Mouse (Mus musculus) heart, embryonic 13.5 days (tissue): ENCODE measurements at regions not wholly inside any gene's neighbourhood (a gene's known extent, or its start where the extent isn't known, plus 50 kb on each side); places are given as distances from the start of the nearest gene placed in this dataset.

ENCODE experiments used
- ATAC-seq: fragments of 200-750 bp; cut with Nextera tagmentation; 2 replicates; pipeline ENCODE4 v1.8.0; 2017; ENCODE audit warnings: moderate TSS enrichment; ENCODE audit not compliant: insufficient number of reproducible peaks, low FRiP score, low TSS enrichment; ENCODE audit errors: extremely low read depth
- H3K27ac ChIP-seq: fragments of 300-500 bp; sonication (generic); replicated peaks from 2 replicates; pipeline ENCODE4 v1.5.1; 2015; ENCODE audit warnings: moderate library complexity, mild to moderate bottlenecking, inconsistent platforms
- H3K27me3 ChIP-seq: fragments of 300-500 bp; sonication (generic); replicated peaks from 2 replicates; pipeline ENCODE4 v1.6.1; 2015; ENCODE audit warnings: mild to moderate bottlenecking, inconsistent platforms
- H3K36me3 ChIP-seq: fragments of 300-500 bp; sonication (generic); 2 replicates; pipeline ENCODE4 v1.6.1; 2015; ENCODE audit warnings: mild to moderate bottlenecking, inconsistent platforms
- H3K4me1 ChIP-seq: fragments of 300-500 bp; sonication (generic); 2 replicates; pipeline ENCODE4 v1.6.1; 2015; ENCODE audit warnings: inconsistent platforms
- H3K4me2 ChIP-seq: fragments of 300-500 bp; sonication (generic); 2 replicates; pipeline ENCODE4 v1.6.1; 2015; ENCODE audit warnings: inconsistent platforms, mild to moderate bottlenecking, moderate library complexity
- H3K4me3 ChIP-seq: fragments of 300-500 bp; sonication (generic); 2 replicates; pipeline ENCODE4 v1.5.1; 2015; ENCODE audit warnings: moderate library complexity, mild to moderate bottlenecking, inconsistent platforms
- H3K9ac ChIP-seq: fragments of 300-500 bp; sonication (generic); 2 replicates; pipeline ENCODE4 v1.6.1; 2015; ENCODE audit warnings: inconsistent platforms, mild to moderate bottlenecking, moderate library complexity
- H3K9me3 ChIP-seq: fragments of 300-500 bp; sonication (generic); 2 replicates; pipeline ENCODE4 v1.6.1; 2016; ENCODE audit warnings: inconsistent platforms
- WGBS: fragments of 180-500 bp; shearing (Covaris S2); methylation state at CpG from one replicate; pipeline ENCODE4 v1.1.7; 2015; ENCODE audit warnings: mixed read lengths; 5-methylcytosine and 5-hydroxymethylcytosine counted together

DNA sequence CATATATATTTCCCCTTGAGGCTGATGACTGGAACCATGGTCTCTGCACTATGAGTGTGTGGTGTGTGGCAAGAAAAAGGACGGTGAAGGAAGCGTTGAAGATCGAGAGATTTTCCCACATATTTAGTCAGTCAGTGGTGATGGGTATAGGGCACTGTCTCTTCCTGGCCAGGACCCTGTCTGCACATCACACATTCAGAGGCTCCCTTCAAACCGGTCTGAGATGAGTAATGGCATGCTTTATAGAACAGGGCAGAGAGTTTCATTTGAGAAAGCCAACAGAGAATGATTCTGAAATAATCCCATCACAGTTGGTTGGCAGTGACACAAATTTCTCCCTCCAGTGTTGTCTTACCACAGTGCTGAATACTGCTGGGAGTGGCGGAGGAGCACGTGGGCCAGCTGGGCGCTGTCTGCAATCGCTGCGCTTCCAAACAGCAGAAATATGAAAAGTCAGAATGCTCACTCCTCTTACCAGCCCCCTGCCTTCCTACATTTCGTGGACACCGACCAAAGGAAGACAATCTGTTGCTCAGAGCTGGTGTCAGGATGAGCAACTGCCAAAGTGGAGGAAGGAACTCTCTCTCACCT, 77.2 kb upstream of the Rapgef5 start:
- Histone ChIP-seq H3K27ac (no peak overlapping the region), H3K27me3 (no peaks in the 10 kb centered on the region), H3K36me3 (no peaks in the 10 kb centered on the region), H3K9me3 (no peaks in the 10 kb centered on the region), H3K9ac (no peak overlapping the region), H3K4me3 (no peak overlapping the region), H3K4me2 (no peak overlapping the region), H3K4me1 (peaks cover 7% of the 10 kb centered on the region; the same call in 1 of the 2 replicates)
- 55% methylated on average over 11 of the region's 11 CpGs for WGBS
- ATAC-seq, result no peak

DNA sequence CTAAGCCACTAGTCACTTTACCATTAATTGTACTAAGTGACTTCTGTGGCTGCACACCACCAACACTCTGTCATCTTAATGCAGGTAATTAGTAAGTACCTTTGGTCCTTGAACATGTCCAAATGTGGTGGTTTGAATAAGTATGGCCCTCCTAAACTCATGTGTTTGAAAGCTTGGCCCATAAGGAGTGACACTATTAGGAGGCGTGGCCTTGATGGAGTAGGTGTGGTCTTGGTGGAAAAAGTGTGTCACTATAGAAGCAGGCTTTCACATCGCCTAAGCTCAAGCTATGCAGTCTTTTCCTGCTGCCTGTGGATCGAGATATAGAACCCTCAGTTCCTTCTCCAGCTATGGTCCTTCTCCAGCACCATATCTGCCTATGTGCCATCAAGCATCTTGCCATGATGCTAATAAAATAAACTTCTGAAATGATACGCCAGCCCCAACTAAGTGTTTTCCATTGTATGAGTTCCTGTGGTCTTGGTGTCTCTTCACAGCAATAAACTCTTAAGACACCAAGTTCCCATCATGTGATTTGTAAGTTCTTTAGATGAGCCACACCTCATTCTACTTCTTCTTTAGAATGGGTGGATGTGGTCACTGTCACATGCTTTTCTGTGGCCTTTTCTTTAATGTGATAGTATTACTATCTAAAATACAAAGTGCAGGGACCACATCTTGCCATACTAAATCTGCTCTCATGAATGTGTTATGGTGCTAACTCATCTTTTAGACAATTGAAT, 71.9 kb upstream of the Rapgef5 start:
- H3K4me1 ChIP-seq, result peaks cover 17% of the 10 kb centered on the region
- WGBS, result 74% methylated on average over 4 of the region's 4 CpGs
- H3K4me2 ChIP-seq, result no peak overlapping the region
- H3K9ac ChIP-seq, result no peak overlapping the region
- no peaks in the 10 kb centered on the region for H3K27me3 ChIP-seq
- no peaks in the 10 kb centered on the region for H3K36me3 ChIP-seq
- no peak overlapping the region for H3K4me3 ChIP-seq
- H3K9me3 ChIP-seq, result no peaks in the 10 kb centered on the region
- no peak overlapping the region for H3K27ac ChIP-seq
- no peak for ATAC-seq

DNA sequence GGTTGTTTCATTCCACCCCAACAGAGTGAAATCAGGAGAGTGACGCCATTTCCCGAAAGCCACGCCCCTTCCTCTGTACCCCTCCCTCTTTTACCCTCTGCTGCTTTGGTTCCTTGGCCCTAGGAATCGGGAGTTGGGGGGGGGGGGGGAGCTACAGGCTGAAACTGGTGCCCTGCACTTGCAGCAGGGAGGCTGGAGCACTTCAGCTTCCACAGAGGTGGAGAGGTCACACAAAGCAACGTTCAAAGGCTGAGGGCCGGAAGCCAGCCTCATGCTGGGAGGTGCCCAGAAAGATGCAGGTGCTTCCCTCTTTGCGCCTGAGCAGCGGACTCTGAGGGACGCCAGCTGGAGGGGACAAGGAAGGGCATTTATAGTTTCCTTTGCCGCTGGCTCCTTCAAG, 69.1 kb upstream of the Rapgef5 start:
- Histone ChIP-seq H3K4me3 (peak overlapping the region; percentile 25), H3K27me3 (no peaks in the 10 kb centered on the region), H3K4me1 (peaks cover 16% of the 10 kb centered on the region), H3K9me3 (no peaks in the 10 kb centered on the region), H3K36me3 (no peaks in the 10 kb centered on the region), H3K27ac (peak overlapping the region; percentile 0; the same call in 1 of the 2 replicates), H3K9ac (no peak overlapping the region), H3K4me2 (peak overlapping the region; percentile 58)
- WGBS, result 12% methylated on average over 10 of the region's 10 CpGs
- ATAC-seq, result no peak

DNA sequence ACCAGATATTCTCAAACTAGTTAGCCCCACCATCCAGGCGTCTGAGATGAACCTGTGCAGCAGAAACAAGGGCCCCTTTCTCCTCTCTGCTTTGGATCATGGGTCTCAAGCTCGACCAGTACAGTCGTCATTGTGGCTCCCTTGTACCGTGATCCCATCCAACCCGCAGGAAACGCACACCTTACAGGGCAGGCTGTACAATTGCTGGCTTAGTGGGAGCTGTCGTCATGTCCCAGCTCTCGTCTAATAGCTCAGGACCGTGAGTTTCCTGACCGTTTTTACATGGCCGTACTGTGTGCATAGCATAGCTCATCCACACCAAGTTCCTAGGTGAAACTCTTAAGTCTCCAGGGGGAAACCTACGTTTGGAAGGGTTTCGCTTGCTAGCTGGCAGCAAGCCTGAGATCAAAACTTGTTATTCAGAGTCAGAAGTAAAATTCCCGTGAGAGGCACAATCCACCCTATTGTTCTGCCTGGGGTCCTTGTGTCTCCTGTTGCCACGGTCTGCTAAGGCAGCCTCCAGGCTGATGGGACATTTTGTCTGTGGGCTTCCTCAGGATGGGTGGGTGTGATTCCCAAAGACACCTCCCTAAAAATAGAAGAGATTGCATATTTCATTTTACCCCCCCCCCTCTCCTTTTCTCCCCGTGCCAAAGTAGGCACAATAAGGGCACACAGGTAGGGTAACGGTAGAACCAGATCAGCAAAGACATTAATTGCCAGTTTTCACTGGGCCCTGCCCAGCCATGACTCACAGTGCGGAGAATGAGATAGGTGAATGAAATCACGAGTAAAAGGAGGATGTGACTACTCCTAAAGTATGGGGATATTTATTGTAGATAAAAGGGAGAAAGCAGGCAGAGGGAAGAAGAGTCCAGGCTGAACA, 68.2 kb upstream of the Rapgef5 start:
- Histone ChIP-seq H3K9me3 (no peaks in the 10 kb centered on the region), H3K27me3 (no peaks in the 10 kb centered on the region), H3K9ac (no peak overlapping the region), H3K36me3 (no peaks in the 10 kb centered on the region), H3K4me2 (peak overlapping the region; percentile 58; the same call in 1 of the 2 replicates), H3K4me1 (peaks cover 16% of the 10 kb centered on the region), H3K4me3 (no peak overlapping the region), H3K27ac (peak overlapping the region; percentile 1; the same call in 1 of the 2 replicates)
- 54% methylated on average over 19 of the region's 19 CpGs for WGBS
- no peak for ATAC-seq

GRCm38 (mm10) chr12:117449080-117449479, 67.2 kb upstream of the Rapgef5 start:
- no peak overlapping the region for H3K4me3 ChIP-seq
- H3K27ac ChIP-seq, result no peak overlapping the region
- 84% methylated on average over 2 of the region's 2 CpGs for WGBS
- no peaks in the 10 kb centered on the region for H3K27me3 ChIP-seq
- no peaks in the 10 kb centered on the region for H3K9me3 ChIP-seq
- no peak for ATAC-seq
- no peaks in the 10 kb centered on the region for H3K36me3 ChIP-seq
- H3K9ac ChIP-seq, result no peak overlapping the region
- H3K4me2 ChIP-seq, result no peak overlapping the region
- H3K4me1 ChIP-seq, result peaks cover 16% of the 10 kb centered on the region

DNA sequence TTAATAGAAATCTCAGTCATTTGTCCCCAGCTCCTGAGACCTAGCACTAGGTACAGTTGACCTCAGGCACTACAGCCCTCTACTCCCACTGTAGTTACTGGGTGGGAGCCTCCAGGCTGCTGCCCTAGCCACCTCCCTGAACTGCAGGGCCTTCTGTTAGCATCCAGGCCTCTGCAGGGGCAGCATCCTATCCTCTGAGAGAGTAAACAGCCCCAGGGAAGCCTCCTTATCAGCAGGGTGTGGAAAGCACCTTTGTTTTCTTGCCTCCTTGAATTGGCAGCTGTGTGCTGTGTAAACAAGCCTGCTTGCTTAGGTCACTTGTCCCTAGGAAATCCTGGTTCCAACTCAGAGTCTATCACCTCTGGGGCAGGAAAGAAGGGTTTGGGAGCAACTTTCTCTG, 66.2 kb upstream of the Rapgef5 start:
- no peak overlapping the region for H3K4me2 ChIP-seq
- H3K27me3 ChIP-seq, result no peaks in the 10 kb centered on the region
- peaks cover 16% of the 10 kb centered on the region for H3K4me1 ChIP-seq
- no peaks in the 10 kb centered on the region for H3K36me3 ChIP-seq
- no peak overlapping the region for H3K9ac ChIP-seq
- H3K27ac ChIP-seq, result no peak overlapping the region
- no peak overlapping the region for H3K4me3 ChIP-seq
- no peak for ATAC-seq
- no peaks in the 10 kb centered on the region for H3K9me3 ChIP-seq

DNA sequence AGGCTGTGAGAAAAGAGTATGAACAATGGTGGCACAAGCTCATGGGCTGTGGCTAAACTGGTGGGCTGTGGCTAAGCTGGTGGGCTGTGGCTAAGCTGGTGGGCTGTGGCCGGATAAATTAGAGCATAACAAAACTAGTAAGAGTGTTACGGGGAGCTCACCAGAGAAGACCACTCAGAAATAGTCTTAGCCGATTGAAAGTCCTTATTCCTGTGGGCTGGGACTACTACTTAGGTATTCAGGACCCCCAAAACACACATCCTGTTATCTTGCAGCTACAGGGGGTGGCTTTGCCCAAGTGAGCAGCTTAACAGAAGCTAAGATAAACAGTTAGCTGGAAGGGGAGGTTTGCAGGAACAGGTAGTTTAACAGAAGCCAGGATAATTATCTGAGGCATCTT, 65.4 kb upstream of the Rapgef5 start:
- H3K4me3 ChIP-seq, result no peak overlapping the region
- no peak for ATAC-seq
- H3K9me3 ChIP-seq, result no peaks in the 10 kb centered on the region
- no peak overlapping the region for H3K27ac ChIP-seq
- H3K36me3 ChIP-seq, result no peaks in the 10 kb centered on the region
- WGBS, result 50% methylated on average over 3 of the region's 3 CpGs
- H3K4me2 ChIP-seq, result no peak overlapping the region
- H3K4me1 ChIP-seq, result peaks cover 17% of the 10 kb centered on the region
- no peak overlapping the region for H3K9ac ChIP-seq
- H3K27me3 ChIP-seq, result no peaks in the 10 kb centered on the region

DNA sequence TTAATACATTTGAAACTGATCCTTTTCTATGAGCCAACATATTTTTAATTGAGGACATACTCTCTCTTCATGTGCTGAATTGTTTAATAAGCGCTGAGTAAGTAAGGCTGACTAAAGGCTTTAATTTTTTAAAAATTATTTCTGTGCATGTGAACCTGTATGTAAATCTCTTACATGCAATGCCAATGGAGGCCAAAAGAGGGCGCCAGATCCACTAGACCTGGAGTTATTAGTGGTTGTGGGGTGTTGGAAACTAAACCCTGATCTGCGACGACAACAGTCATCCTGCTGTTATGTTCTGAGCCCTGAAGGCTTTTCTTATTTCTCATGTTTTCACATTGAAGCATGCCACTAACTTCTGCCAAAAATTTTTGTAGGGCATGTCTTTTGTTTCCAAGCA, 64.8 kb upstream of the Rapgef5 start:
- no peaks in the 10 kb centered on the region for H3K36me3 ChIP-seq
- H3K4me2 ChIP-seq, result no peak overlapping the region
- no peak overlapping the region for H3K9ac ChIP-seq
- H3K9me3 ChIP-seq, result no peaks in the 10 kb centered on the region
- H3K27ac ChIP-seq, result no peak overlapping the region
- ATAC-seq, result no peak
- 51% methylated on average over 4 of the region's 4 CpGs for WGBS
- no peak overlapping the region for H3K4me3 ChIP-seq
- no peaks in the 10 kb centered on the region for H3K27me3 ChIP-seq
- H3K4me1 ChIP-seq, result peaks cover 21% of the 10 kb centered on the region

DNA sequence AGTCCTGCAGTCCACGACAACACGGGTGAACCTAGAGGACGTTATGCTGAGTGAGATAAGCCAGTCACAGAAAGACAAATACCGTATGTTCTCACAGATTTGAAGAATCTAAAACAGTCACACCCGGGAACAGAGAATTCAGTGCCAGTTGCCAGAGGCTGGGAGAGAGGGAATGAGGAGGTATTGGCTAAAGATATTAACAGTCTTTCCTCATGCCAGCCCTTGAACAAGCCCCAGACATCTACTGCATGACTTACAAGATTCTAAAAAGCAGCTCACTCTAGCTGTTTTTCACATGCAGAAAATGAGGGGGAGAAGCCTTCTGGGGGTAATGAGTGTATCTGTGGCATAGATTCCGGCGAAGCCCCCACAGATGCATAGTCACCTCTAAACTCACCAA, 60.5 kb upstream of the Rapgef5 start:
- Histone ChIP-seq H3K9ac (no peak overlapping the region), H3K27me3 (no peaks in the 10 kb centered on the region)

DNA sequence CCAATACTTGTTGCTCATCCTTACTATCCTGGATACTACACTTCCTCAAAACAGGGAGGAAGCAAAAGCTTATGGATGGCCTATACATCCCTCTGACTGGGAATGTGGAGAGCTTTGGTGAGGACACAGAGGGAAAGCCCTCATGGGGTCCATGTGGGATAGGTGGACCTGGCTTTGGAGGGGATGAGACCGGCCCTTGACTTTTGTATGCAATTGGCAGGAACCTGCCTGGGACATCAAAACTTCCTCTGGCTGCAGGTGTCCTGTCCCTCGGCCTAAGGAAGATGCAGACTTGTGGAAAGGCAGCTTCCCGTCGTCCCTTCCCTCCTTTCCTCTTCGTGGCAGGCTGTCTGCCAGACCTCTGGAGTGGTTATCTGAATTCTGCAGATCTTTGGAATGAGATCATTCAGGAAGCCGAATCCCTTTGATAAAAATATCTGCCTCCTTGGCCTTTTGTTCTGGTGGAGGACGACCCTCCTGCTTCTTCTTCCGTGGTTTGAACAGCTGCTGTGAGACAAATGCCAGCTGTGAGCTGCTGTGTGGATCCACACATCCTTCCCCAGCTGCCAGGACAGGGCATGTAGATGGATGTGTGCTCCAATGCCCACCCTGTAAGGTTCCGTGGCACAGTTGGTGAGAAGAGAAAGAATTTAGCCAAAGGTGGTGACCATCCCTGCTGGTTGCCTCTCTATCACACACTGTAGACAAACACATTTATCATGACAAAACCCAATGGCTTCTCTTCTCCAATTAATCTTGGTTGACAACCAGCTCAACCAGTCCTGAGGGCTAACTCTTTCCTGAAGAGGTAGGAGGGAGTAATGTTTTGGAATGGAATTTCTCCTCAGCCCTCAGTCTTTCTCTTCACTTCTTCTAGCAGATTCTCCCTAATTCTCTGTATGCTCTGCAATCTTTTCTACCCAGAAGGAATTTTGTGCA, 57.9 kb upstream of the Rapgef5 start:
- Histone ChIP-seq H3K36me3 (no peaks in the 10 kb centered on the region), H3K4me1 (peaks cover 22% of the 10 kb centered on the region), H3K4me2 (no peak overlapping the region), H3K27me3 (no peaks in the 10 kb centered on the region; the same call in 1 of the 2 replicates), H3K9me3 (no peaks in the 10 kb centered on the region), H3K27ac (0 out of 2 replicates have a peak overlapping the region, but pooled peaks have one; percentile 36), H3K9ac (no peak overlapping the region), H3K4me3 (no peak overlapping the region)
- WGBS, result 14% methylated on average over 9 of the region's 9 CpGs
- no peak for ATAC-seq

More for the DNA sequence above, 60.5 kb upstream of the Rapgef5 start:
- Histone ChIP-seq H3K27ac (no peak overlapping the region), H3K36me3 (no peaks in the 10 kb centered on the region), H3K4me3 (no peak overlapping the region), H3K9me3 (no peaks in the 10 kb centered on the region), H3K4me2 (no peak overlapping the region), H3K4me1 (peaks cover 22% of the 10 kb centered on the region)
- WGBS, result 48% methylated on average over 7 of the region's 7 CpGs
- no peak for ATAC-seq
